Mouse (Mus musculus) brain, embryonic 14.5 days (tissue): ENCODE data around the gene Cd5l.

Source experiments
- CTCF ChIP-seq: fragments of 200-500 bp; IDR thresholded peaks from 2 replicates; pipeline ENCODE4 v1.5.1; 2012; ENCODE audit warnings: inconsistent platforms, mild to moderate bottlenecking, moderate library complexity, borderline replicate concordance; ENCODE audit not compliant: insufficient read depth, insufficient read length; ENCODE audit errors: extremely low read depth
- POLR2A ChIP-seq: fragments of 200-500 bp; IDR thresholded peaks from 2 replicates; pipeline ENCODE4 v1.6.1; 2012; ENCODE audit warnings: mild to moderate bottlenecking, inconsistent platforms, borderline replicate concordance; ENCODE audit not compliant: poor library complexity, insufficient read depth, insufficient read length, severe bottlenecking; ENCODE audit errors: extremely low read depth

- TF ChIP-seq CTCF, result no peak
- TF ChIP-seq POLR2A, result no peak
Observed at GRCm38 (mm10) chr3:87410605-87411004, 52.9 kb downstream of the Cd5l start.
